Mouse (Mus musculus): ENCODE measurements at regions not wholly inside any gene's neighbourhood (a gene's known extent, or its start where the extent isn't known, plus 50 kb on each side); places are given as distances from the start of the nearest gene placed in this dataset.
A peak's percentile ranks its signal among the peaks of the same experiment; 100 is the strongest.

DNA sequence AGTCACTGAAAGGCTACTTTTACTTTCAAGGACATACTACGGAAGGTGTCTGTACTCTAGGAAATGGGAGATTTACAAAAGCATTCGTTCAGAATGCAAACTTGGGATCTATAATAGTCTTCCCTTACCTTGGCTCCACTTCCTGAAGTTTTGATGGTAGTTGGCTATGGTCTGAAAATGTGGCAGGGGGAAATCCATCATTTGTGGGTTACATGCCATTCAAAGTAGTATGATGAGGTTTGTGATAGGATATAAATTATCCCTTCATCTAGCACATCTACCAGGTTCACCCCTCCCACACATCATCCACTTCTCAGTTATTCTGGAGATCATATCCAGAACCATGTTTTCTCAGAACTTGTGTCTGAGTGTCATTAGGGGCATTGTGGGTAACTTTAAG lies 184.7 kb upstream of the Gm5148 start:
- DNase-seq, result no peak

GRCm38 (mm10) chr3:37908456-37908855 lies 184.2 kb upstream of the Gm5148 start:
- no peak for DNase-seq

- peak; percentile 29 for DNase-seq
Observed at GRCm38 (mm10) chr3:37907432-37908088, 183.3 kb upstream of the Gm5148 start.

DNA sequence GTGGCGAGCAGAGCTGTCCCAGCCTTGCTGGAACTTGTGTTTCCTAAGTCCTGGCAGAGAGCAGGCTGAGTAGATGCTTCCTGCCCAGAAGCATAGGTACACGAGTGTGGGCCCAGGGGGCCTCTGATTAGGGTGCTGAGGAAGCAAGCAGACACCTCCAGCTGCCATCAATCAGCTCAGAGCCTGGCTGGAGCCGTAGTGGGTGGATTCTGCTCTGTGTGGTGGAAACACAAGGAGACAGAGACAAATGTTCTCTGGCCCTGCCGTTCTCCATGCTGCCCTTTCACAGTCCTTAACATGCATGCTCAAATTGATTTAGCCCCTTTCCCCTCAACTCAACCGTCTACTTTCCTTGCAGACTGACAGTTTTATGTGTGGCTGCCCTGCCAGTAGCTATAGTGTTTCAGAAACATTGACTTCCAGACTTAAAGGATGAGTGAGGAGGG lies 182.5 kb upstream of the Gm5148 start:
- no peak for DNase-seq

GRCm38 (mm10) chr3:37904188-37904587 lies 179.9 kb upstream of the Gm5148 start:
- no peak for DNase-seq

DNA sequence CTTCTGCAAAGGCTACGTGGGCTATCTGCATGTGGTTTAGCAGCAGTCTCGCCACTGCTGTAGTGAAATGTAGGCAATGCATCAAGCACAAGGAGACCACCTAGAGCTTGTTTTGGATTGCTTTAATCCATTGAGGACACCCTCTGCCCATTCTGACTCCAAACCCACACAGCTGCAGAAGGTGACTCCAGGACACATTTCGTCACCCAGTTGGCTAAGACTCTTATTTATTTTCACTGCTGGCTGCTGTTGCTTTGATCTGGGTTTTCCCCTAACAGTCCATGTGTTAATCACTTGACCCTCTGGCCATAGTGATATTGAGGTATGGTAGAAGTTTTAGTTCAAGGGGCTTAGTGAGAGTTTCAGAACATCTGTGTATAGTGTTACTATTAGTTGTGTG lies 179.2 kb upstream of the Gm5148 start:
- DNase-seq, result no peak

- no peak for DNase-seq
Observed at GRCm38 (mm10) chr3:37903021-37903420, 178.7 kb upstream of the Gm5148 start.

DNA sequence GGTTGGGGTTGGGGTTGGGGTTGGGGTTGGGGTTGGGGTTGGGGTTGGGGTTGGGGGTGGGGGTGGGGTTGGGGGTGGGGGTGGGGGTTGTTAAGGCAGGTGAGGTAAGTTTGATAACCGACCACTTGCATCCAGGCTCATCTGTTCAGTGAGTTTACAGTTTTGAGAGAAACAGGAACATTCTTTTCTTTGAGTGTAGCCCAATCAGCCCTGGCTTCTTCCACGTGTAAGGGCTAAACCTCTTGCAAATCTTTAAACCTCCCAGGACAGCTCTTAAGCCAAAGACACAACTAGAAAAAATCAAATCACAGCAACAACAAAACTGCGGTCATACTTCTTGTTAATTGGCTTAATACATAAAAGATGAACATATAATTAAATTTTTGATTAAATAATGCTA lies 173.1 kb upstream of the Gm5148 start:
- DNase-seq, result no peak

DNA sequence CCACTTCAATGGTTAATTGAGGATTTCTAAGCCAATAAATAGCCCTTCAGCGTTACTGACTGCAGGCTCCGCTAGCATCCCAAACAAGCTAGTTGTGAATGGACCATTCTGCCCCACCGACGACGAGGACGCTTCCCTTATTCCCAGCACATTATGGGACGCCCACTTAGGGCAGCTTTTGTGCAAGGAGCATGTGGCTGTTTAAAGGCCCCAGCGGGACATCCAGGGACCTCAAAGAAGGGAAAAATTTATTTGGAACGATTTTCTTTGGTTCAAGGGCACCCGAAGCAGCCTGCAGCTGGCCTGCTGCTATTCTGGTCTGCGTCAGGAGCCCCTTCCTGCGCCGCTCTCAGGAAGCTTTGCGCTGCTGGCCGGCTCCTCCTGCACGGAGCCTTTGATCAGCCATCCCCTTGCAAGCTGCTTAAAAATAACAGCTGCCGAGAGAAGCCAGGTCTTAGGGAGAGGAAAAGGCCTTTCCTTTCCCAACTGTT lies 172.6 kb upstream of the Gm5148 start:
- peak; percentile 37 for DNase-seq

DNA sequence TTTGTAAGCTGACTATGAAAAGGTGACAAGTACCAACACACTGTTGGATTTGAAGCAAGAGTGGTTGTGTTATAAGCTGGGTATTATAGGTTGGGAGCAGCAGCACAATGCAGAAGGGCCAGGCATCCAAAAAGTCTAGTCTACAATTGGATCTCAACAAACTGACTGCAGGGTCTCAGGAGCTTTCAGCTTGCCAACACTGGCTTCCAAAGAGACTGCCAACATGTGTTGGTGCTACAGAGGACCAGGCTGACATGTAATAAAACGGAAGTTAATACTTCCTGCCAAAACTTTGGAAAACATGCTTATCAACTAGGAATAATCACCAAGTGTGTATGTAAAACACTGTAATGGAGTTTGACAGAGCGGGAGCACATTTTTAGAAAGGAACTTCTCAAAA lies 170.3 kb upstream of the Gm5148 start:
- DNase-seq, result no peak

- no peak for DNase-seq
Observed at GRCm38 (mm10) chr3:37890202-37890601, 165.9 kb upstream of the Gm5148 start.

- DNase-seq, result no peak
Observed at GRCm38 (mm10) chr3:37888455-37888854, 164.2 kb upstream of the Gm5148 start.

GRCm38 (mm10) chr3:37887711-37888110 lies 163.4 kb upstream of the Gm5148 start:
- no peak for DNase-seq

- DNase-seq, result no peak
Observed at GRCm38 (mm10) chr3:37886705-37887454, 162.6 kb upstream of the Gm5148 start.

GRCm38 (mm10) chr3:37885776-37886175 lies 161.5 kb upstream of the Gm5148 start:
- DNase-seq, result no peak

DNA sequence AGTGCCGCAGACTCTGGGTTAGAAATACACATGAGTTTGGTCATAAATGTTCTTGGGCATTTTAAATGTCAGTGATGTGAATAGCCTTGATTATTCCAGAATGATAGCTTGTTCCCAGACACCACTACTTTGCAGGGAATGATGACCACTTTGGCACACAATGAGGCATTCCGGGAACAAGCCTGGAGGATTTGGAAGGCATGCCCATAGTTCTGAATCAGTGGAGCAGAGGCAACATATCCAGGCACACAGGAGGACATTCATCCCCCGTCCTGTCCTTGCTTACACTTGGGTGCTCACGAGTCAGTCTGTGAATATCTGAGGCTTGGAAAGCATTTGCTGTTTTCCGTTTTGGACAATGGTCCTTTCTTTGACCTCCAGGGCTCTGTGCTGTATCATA lies 158.1 kb upstream of the Gm5148 start:
- DNase-seq, result no peak

- no peak for DNase-seq
Observed at GRCm38 (mm10) chr3:37881016-37881415, 156.7 kb upstream of the Gm5148 start.

GRCm38 (mm10) chr3:37879056-37879455 lies 154.8 kb upstream of the Gm5148 start:
- no peak for DNase-seq

DNA sequence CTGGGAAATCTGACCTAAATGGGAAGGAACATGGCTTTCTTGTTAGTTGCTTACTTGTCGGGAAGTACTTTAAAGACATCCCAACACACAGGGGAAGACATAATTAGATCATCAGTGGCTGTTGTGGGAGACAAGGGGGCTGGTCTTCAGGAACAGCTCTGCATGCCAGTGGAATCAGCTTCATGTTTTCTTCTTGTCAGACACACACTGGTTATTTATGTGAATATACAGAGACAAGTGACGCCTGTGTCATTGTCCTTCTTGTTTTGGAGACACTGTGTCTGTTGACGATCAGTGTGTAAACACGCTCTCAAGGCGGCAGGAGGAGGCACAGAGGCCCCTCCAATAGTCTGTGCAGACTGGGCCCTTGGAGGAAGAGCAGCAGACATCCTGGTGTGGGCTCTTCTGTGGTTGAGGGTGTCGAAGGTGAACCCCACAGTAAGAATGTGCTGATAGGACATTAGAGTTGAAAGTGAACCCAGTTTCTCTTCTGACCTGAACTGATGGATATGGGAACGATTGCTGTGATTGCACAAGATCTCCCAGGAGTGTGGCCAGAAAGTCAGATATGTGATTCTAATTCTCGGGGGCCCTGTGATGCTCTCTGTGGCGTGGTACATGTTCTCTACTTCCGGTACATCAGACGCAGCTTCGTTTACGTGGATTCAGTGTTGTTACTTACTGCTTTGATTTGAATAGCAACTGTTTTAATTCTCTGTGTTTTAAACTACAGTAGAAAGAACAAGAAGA lies 151.9 kb upstream of the Gm5148 start:
- DNase-seq, result no peak

DNA sequence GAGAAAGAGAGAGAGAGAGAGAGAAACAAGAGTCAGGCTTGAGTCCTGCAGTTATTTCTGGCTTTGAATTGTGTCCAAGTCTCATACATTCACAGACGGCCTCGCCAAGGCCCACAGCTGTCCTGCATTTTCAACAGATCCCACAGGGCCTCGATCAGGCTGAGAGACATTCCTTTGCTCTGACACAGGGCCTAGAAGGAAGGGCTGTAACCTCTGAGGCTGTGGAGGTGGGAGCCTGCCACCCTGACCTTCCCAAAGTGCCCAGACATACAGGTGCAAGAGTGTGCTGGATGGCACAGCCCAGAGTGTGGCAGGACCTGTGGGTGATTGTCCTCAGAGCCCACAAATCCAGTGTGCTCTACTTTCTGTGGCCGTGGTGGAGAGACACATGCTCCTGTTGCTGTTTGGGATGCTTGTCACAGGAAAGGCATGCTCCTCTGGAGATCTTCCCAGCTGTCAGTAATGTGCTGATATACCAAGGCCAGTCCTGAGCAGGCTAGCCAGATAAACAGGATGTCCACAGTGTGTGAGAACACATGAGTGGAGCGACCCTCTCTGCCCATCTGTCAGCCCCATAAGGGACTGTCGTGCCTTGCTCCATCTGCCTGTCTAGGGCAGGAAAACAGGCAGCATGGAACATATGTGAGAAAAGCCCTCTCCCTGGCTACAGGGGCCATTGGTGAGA lies 151.2 kb upstream of the Gm5148 start:
- DNase-seq, result peak; percentile 65

GRCm38 (mm10) chr3:37874864-37875263 lies 150.6 kb upstream of the Gm5148 start:
- DNase-seq, result peak; percentile 22

DNA sequence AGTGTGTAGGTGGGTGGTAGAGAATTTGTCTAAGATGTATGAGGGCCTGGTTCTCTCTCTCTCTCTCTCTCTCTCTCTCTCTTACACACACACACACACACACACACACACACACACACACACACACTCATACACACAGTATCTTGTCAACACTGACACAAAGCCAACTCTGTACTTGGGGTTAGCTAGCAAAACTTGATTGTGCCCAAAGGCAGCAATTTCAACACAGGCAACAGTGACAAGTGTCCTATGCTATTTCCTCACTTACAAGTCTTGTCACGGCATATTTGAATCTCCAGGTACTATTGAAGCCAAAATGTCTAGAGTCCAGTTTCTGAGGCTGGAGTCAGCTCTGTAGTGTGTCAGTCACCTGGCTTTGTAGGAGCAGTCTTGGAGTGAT lies 150.1 kb upstream of the Gm5148 start:
- DNase-seq, result no peak

DNA sequence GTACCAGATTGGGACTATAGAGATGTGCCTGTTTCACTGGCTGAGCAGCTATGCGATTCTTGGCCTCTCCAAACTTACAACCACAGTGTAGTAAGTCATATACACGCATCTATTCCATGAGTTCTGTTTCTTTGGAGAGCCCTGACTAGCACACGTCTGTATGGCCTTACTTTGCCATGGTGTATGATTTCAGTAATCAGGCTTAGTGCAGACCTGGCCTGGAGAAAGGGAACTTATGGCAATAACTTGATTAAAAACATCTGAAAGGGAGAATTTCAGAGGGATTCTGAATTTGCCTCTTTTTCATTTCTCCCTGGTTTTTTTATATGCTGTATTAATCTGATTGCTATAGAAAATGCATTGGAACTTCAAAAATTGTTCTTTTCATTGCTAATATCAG lies 148.0 kb upstream of the Gm5148 start:
- no peak for DNase-seq
